Mouse (Mus musculus) embryo, embryonic 10 days (tissue): ENCODE measurements at regions not wholly inside any gene's neighbourhood (a gene's known extent, or its start where the extent isn't known, plus 50 kb on each side); places are given as distances from the start of the nearest gene placed in this dataset.

Experiments used
- DNase-seq: peaks from one replicate; pipeline ENCODE4 v3.0.0-alpha.2; 2015; ENCODE audit warnings: low spot score

- DNase-seq, result no peak
Measured at GRCm38 (mm10) chr12:57809961-57810360, 246.0 kb downstream of the Ttc6 start.

- DNase-seq, result no peak
Measured at GRCm38 (mm10) chr12:57823809-57824208, 259.9 kb downstream of the Ttc6 start.

- DNase-seq, result peak; percentile 71
Measured at GRCm38 (mm10) chr12:57825754-57826153, 261.8 kb downstream of the Ttc6 start.

- DNase-seq, result no peak
Measured at GRCm38 (mm10) chr12:57842813-57843212, 278.9 kb downstream of the Ttc6 start.

GRCm38 (mm10) chr12:57871028-57871427 lies 307.1 kb downstream of the Ttc6 start:
- no peak for DNase-seq

GRCm38 (mm10) chr12:57890783-57891478 lies 320.6 kb upstream of the Sstr1 start:
- DNase-seq, result no peak

- no peak for DNase-seq
Measured at GRCm38 (mm10) chr12:57891556-57891955, 320.0 kb upstream of the Sstr1 start.

GRCm38 (mm10) chr12:57897751-57898250 lies 313.8 kb upstream of the Sstr1 start:
- no peak for DNase-seq

- peak; percentile 9 for DNase-seq
Measured at GRCm38 (mm10) chr12:57904658-57905057, 306.9 kb upstream of the Sstr1 start.

GRCm38 (mm10) chr12:57918211-57918610 lies 293.4 kb upstream of the Sstr1 start:
- DNase-seq, result no peak

GRCm38 (mm10) chr12:57922031-57922430 lies 289.5 kb upstream of the Sstr1 start:
- DNase-seq, result no peak

- no peak for DNase-seq
Measured at GRCm38 (mm10) chr12:57924422-57924821, 287.1 kb upstream of the Sstr1 start.

GRCm38 (mm10) chr12:57926886-57927285 lies 284.7 kb upstream of the Sstr1 start:
- DNase-seq, result no peak

GRCm38 (mm10) chr12:57928030-57928429 lies 283.5 kb upstream of the Sstr1 start:
- no peak for DNase-seq

GRCm38 (mm10) chr12:57931856-57932255 lies 279.7 kb upstream of the Sstr1 start:
- DNase-seq, result no peak

- peak; percentile 18 for DNase-seq
Measured at GRCm38 (mm10) chr12:57949886-57950285, 261.7 kb upstream of the Sstr1 start.

GRCm38 (mm10) chr12:57958527-57958926 lies 253.0 kb upstream of the Sstr1 start:
- no peak for DNase-seq

GRCm38 (mm10) chr12:57960171-57960570 lies 251.4 kb upstream of the Sstr1 start:
- no peak for DNase-seq

- DNase-seq, result no peak
Measured at GRCm38 (mm10) chr12:57969168-57969567, 242.4 kb upstream of the Sstr1 start.

- DNase-seq, result no peak
Measured at GRCm38 (mm10) chr12:57970163-57970562, 241.4 kb upstream of the Sstr1 start.

- no peak for DNase-seq
Measured at GRCm38 (mm10) chr12:57972484-57972883, 239.1 kb upstream of the Sstr1 start.
